Mouse (Mus musculus) cerebellum, adult (tissue): ENCODE results near the gene Cnih3.

Experiments used
- ATAC-seq: cut with Nextera tagmentation; 2 replicates; pipeline ENCODE4 v1.9.2; 2017; ENCODE audit warnings: mild to moderate bottlenecking, moderate library complexity, mixed read lengths; ENCODE audit not compliant: insufficient number of reproducible peaks, low FRiP score, low TSS enrichment

The Cnih3 gene

DNA sequence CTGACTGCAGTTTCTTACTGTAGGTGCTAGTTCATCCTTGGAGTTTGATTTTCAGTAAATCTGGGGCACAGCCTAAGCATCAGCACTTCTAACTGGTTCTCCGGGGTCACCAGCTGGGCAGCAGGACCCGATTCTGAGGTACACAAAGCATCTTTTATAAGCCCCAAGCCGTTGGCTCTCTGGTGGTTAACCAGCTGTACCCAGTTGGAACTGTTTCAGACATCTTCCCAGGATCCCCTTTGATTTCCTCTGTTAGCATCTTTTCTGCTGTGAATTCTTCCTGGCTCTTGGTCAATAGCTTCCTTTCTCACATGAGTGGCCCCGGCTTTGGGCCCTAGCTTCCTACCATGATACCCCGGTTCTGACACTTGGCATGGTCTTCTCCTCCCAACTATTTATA, 132.3 kb downstream of the Cnih3 start:
- no peak for ATAC-seq

DNA sequence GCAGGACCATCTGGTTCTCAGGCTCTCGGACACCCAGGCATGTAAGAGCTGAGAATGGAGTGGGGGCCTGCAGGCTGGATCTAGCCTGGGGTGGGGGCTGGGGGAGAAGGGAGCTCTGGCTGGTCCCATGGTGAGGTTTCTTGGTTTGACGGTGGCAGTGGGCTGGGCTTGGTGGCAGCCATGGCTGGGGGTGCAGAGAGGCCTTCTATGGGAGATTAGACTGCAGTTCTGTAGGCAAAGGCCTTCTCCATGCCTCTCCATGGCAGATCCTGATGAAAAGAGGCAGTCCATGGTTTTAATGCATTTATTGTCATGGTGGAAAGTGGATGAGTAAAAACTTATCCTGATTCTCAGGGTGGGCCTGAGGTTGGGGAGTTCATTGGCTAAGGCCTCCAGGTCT, 151.0 kb downstream of the Cnih3 start:
- ATAC-seq, result no peak

DNA sequence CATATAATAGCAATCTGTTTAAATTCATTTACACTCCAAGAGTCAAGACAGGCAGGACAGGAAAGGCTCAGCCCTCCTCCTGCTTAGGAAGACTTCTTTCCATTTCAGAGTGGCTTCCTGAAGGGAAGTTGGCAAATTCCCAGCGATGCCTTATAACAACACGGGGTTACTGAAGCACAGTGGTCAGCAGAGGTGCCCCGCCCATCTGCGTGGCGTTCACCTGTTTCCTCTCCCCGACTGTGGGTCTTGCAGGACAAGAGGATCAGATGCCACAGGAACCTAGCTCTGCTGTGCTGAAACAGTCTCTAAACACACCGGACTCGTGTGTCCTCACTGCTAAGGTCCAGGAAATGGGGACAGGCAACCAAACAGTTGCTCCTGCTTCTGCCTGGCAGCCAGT, 152.9 kb downstream of the Cnih3 start:
- ATAC-seq, result no peak
